Mouse (Mus musculus) kidney, postnatal 0 days (tissue): ENCODE measurements at regions not wholly inside any gene's neighbourhood (a gene's known extent, or its start where the extent isn't known, plus 50 kb on each side); places are given as distances from the start of the nearest gene placed in this dataset.
"Not testable (repeated sequence)": the region's sequence is repeated elsewhere in the genome, so short reads cannot be mapped to it uniquely, and the experiment has no call there.

Source experiments
- ATAC-seq: fragments of 200-750 bp; cut with Nextera tagmentation; replicated peaks from 2 replicates; pipeline ENCODE4 v1.8.0; 2017; ENCODE audit warnings: low read depth, moderate number of reproducible peaks, moderate TSS enrichment, moderate library complexity; ENCODE audit not compliant: low FRiP score
- DNase-seq: peaks from one replicate; pipeline ENCODE4 v3.0.0-alpha.2; 2016; ENCODE audit warnings: low spot score
- H3K27ac ChIP-seq: fragments of 300-500 bp; sonication (generic); 2 replicates; pipeline ENCODE4 v1.5.1; 2014; ENCODE audit warnings: mild to moderate bottlenecking
- H3K27me3 ChIP-seq: fragments of 300-500 bp; sonication (generic); 2 replicates; pipeline ENCODE4 v1.6.1; 2014; ENCODE audit warnings: low read length, mixed read lengths; ENCODE audit not compliant: insufficient read depth
- H3K36me3 ChIP-seq: fragments of 300-500 bp; sonication (generic); 2 replicates; pipeline ENCODE4 v1.6.1; 2014; ENCODE audit warnings: low read length, mixed read lengths; ENCODE audit not compliant: insufficient read depth
- H3K4me1 ChIP-seq: fragments of 300-500 bp; sonication (generic); replicated peaks from 2 replicates; pipeline ENCODE4 v1.6.1; 2014; ENCODE audit warnings: antibody characterized with exemption, low read length, mixed read lengths; ENCODE audit not compliant: insufficient read depth
- H3K4me2 ChIP-seq: fragments of 300-500 bp; sonication (generic); 2 replicates; pipeline ENCODE4 v1.6.1; 2014; ENCODE audit warnings: mild to moderate bottlenecking, low read length, moderate library complexity, mixed read lengths
- H3K4me3 ChIP-seq: fragments of 300-500 bp; sonication (generic); replicated peaks from 2 replicates; pipeline ENCODE4 v1.5.1; 2014; ENCODE audit warnings: low read depth, low read length
- H3K9ac ChIP-seq: fragments of 300-500 bp; sonication (generic); 2 replicates; pipeline ENCODE4 v1.6.1; 2014; ENCODE audit warnings: low read depth, low read length
- H3K9me3 ChIP-seq: fragments of 300-500 bp; sonication (generic); replicated peaks from 2 replicates; pipeline ENCODE4 v1.6.1; 2016; ENCODE audit warnings: low read length, inconsistent platforms, mixed read lengths
- CTCF ChIP-seq: IDR thresholded peaks from 2 replicates; pipeline ENCODE4 v1.5.1; 2016; ENCODE audit warnings: antibody characterized with exemption, low read depth, mild to moderate bottlenecking, moderate library complexity
- WGBS: fragments of 180-500 bp; shearing (Covaris S2); extraction: QIAGEN DNeasy Blood & Tissue Kit; methylation state at CpG from one replicate; pipeline ENCODE4 v1.1.7; 2014; 5-methylcytosine and 5-hydroxymethylcytosine counted together

DNA sequence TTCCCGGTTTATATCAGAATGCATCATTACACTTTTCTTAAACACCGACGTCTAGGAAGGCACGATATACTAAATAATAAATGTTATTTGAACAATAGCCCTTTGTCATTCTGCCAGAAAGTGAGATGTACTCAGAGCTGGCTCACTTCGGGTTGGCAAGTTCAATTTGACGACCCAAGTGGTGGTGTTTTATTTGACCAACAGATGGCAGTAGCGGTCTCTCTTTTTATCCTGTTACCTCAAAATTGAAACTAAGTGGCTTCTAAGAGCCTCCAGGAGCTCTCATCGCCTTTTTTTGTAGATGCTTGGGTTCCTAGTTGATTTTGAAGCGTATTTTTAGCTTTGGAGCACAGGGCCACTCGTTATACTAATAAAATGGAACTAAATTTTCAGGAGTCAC lies 66.7 kb upstream of the Chmp2b start:
- Histone ChIP-seq H3K27me3 (no peaks in the 10 kb centered on the region), H3K9ac (no peak overlapping the region), H3K4me3 (no peak overlapping the region), H3K9me3 (no peaks in the 10 kb centered on the region), H3K4me1 (no peaks in the 10 kb centered on the region), H3K36me3 (no peaks in the 10 kb centered on the region), H3K27ac (no peak overlapping the region), H3K4me2 (no peak overlapping the region)
- DNase-seq (peak; percentile 85), ATAC-seq (no peak)
- WGBS, result 10% methylated on average over 10 of the region's 10 CpGs
- peak; percentile 80 for TF ChIP-seq CTCF

GRCm38 (mm10) chr16:65631680-65632079 lies 69.2 kb upstream of the Chmp2b start:
- 61% methylated on average over 5 of the region's 5 CpGs for WGBS
- no peaks in the 10 kb centered on the region for H3K4me1 ChIP-seq

GRCm38 (mm10) chr16:65646741-65647140 lies 84.2 kb upstream of the Chmp2b start:
- not testable (repeated sequence) for DNase-seq, H3K9me3 ChIP-seq, H3K4me3 ChIP-seq, H3K4me2 ChIP-seq, H3K36me3 ChIP-seq, H3K4me1 ChIP-seq, H3K9ac ChIP-seq, ATAC-seq, H3K27ac ChIP-seq, H3K27me3 ChIP-seq
- WGBS, result 86% methylated on average over 3 of the region's 3 CpGs

More at GRCm38 (mm10) chr16:65631680-65632079, 69.2 kb upstream of the Chmp2b start:
- H3K36me3 ChIP-seq, result no peaks in the 10 kb centered on the region
- H3K4me2 ChIP-seq, result no peak overlapping the region
- no peak overlapping the region for H3K9ac ChIP-seq
- H3K4me3 ChIP-seq, result no peak overlapping the region
- 0 out of 2 replicates have a peak, but pooled peaks have one; percentile 6 for TF ChIP-seq CTCF
- no peaks in the 10 kb centered on the region for H3K27me3 ChIP-seq
- H3K27ac ChIP-seq, result no peak overlapping the region
- DNase-seq, result no peak
- no peaks in the 10 kb centered on the region for H3K9me3 ChIP-seq
- ATAC-seq, result no peak

GRCm38 (mm10) chr16:65649061-65649460 lies 86.5 kb upstream of the Chmp2b start:
- Histone ChIP-seq H3K4me2 (no peak overlapping the region), H3K9me3 (no peaks in the 10 kb centered on the region), H3K27ac (no peak overlapping the region), H3K4me1 (no peaks in the 10 kb centered on the region), H3K36me3 (no peaks in the 10 kb centered on the region), H3K4me3 (no peak overlapping the region), H3K9ac (no peak overlapping the region), H3K27me3 (no peaks in the 10 kb centered on the region)
- no peak for DNase-seq
- no peak for ATAC-seq
- no peak for TF ChIP-seq CTCF
- 75% methylated on average over 3 of the region's 3 CpGs for WGBS

GRCm38 (mm10) chr16:65655490-65655889 lies 93.0 kb upstream of the Chmp2b start:
- Histone ChIP-seq H3K36me3 (no peaks in the 10 kb centered on the region), H3K9ac (no peak overlapping the region), H3K27me3 (no peaks in the 10 kb centered on the region), H3K4me3 (no peak overlapping the region), H3K27ac (no peak overlapping the region), H3K4me2 (no peak overlapping the region), H3K4me1 (no peaks in the 10 kb centered on the region), H3K9me3 (no peaks in the 10 kb centered on the region)
- DNase-seq (no peak), ATAC-seq (no peak)
- no peak for TF ChIP-seq CTCF

GRCm38 (mm10) chr16:65657829-65658228 lies 95.3 kb upstream of the Chmp2b start:
- Histone ChIP-seq H3K27ac (no peak overlapping the region), H3K9ac (no peak overlapping the region), H3K27me3 (no peaks in the 10 kb centered on the region), H3K4me1 (no peaks in the 10 kb centered on the region), H3K9me3 (no peaks in the 10 kb centered on the region), H3K36me3 (no peaks in the 10 kb centered on the region), H3K4me2 (no peak overlapping the region), H3K4me3 (no peak overlapping the region)
- ATAC-seq, result no peak
- WGBS, result 72% methylated on average over 2 of the region's 2 CpGs
- no peak for DNase-seq
- no peak for TF ChIP-seq CTCF

GRCm38 (mm10) chr16:65664787-65665186 lies 102.3 kb upstream of the Chmp2b start:
- no peak overlapping the region for H3K4me2 ChIP-seq
- no peaks in the 10 kb centered on the region for H3K27me3 ChIP-seq
- ATAC-seq (peak; percentile 82), DNase-seq (no peak)
- no peaks in the 10 kb centered on the region for H3K9me3 ChIP-seq
- H3K9ac ChIP-seq, result no peak overlapping the region
- no peaks in the 10 kb centered on the region for H3K36me3 ChIP-seq
- 60% methylated on average over 3 of the region's 3 CpGs for WGBS
- peak; percentile 71 for TF ChIP-seq CTCF
- H3K4me3 ChIP-seq, result no peak overlapping the region
- H3K4me1 ChIP-seq, result no peaks in the 10 kb centered on the region
- H3K27ac ChIP-seq, result no peak overlapping the region
